Mouse (Mus musculus): ENCODE data around the gene Spata4. TPM values are rescaled to one million over a fixed set of nuclear protein-coding genes. Genes with fewer than 3 reads are reported as not detected.

Spata4 gene
- not detected for polyA plus RNA-seq (2017; shearing (Covaris generic))

DNA sequence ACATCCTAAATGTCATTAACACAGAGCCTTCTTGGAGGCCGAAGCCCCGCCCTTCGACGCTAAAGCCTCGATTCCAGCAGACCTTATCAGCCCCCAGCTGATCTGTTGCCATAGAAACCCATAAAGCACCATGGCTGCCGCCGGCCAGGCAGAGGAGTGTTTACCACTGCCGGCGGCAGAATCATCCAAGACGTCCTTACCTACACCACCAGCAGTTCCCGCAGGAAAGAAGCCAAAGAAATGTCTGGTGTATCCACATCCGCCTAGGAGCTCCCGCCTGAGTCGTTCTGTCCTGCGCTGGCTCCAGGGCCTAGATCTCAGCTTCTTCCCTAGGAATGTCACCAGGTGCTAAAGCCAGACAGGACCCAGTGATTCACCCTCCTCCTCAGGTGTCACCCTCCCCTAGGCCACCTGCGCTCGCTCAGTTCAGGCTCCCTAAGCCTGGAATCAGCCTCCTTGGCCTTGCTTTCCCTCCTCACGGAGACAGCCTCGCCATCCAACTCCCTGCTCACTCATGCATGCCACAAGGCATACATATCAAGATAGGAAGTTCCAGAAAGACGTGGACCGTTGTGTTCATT lies at the start of gene Spata4:
TSS of gene Spata4 (plus strand) at position 111 of the 581 bp plus-strand sequence.

Other genes with a start within 250 kb of the Spata4 start
- gene Asb5, start 71.2 kb upstream of the Spata4 start, polyA plus RNA-seq (2017; shearing (Covaris generic)) = 0.76 TPM
- gene Spcs3, start 70.8 kb upstream of the Spata4 start, polyA plus RNA-seq (2017; shearing (Covaris generic)) = 127 TPM